Mouse (Mus musculus): Measurements from ENCODE around the gene Nhp2. TPM values are rescaled to one million over a fixed set of nuclear protein-coding genes. Genes with fewer than 3 reads are reported as not detected.

The Nhp2 gene
- total and polyA plus RNA-seq, 3 experiments = 649 to 6,489 (median 739) TPM

- peaks cover 3% of the 10 kb centered on the region; the same call in 1 of the 2 replicates for H3K79me2 ChIP-seq (ENCODE audit: control insufficient read depth, insufficient read depth, low read length, poor library complexity)
- no peaks in the 10 kb centered on the region for H3K9me3 ChIP-seq (replicated peaks; ENCODE audit: insufficient read depth, low read length)
- no peak overlapping the region for H3K27ac ChIP-seq (ENCODE audit: control insufficient read depth, low read depth, low read length)
- peaks cover 1 to 2% of the 10 kb centered on the region in 2 experiments; a peak in 1 of 4 replicates for H3K4me1 ChIP-seq (ENCODE audit: control insufficient read depth in 1 of 2, insufficient read depth in 2 of 2, low read length in 2 of 2)
- H3K4me3 ChIP-seq (ENCODE audit: control insufficient read depth in 1 of 2, insufficient read depth in 1 of 2, low read depth in 2 of 2, low read length in 2 of 2) = no peak overlapping the region
- no peak overlapping the region for H3K9ac ChIP-seq (ENCODE audit: control insufficient read depth, low read depth, low read length, poor library complexity, severe bottlenecking)
- H3K36me3 ChIP-seq (ENCODE audit: control insufficient read depth in 1 of 2, insufficient read depth in 2 of 2, low read length in 2 of 2) = no peaks in the 10 kb centered on the region
- DNase-seq (ENCODE audit: low read depth, low spot score) = no peak
- H3K27me3 ChIP-seq (ENCODE audit: control insufficient read depth in 1 of 2, insufficient read depth in 2 of 2, low read length in 2 of 2) = no peaks in the 10 kb centered on the region
- no peak for TF ChIP-seq NELFE (IDR thresholded peaks at IDR 0.05; ENCODE audit: low read depth, low read length)
- no peak for TF ChIP-seq TAL1 (IDR thresholded peaks at IDR 0.05; ENCODE audit: low read length)
- no peak for TF ChIP-seq MXI1 (IDR thresholded peaks at IDR 0.05; ENCODE audit: low read depth, low read length)
- no peak for TF ChIP-seq SMC3 (IDR thresholded peaks at IDR 0.05; ENCODE audit: low read depth, low read length)
- TF ChIP-seq E2F4 (IDR thresholded peaks at IDR 0.05; ENCODE audit: borderline replicate concordance, low read depth, low read length) = no peak
- no peak for TF ChIP-seq GABPA (IDR thresholded peaks at IDR 0.05; ENCODE audit: low read depth, low read length)
- TF ChIP-seq BHLHE40 (IDR thresholded peaks at IDR 0.05; ENCODE audit: borderline replicate concordance, low read depth, low read length) = no peak
- TF ChIP-seq TCF12 (IDR thresholded peaks at IDR 0.05; ENCODE audit: low read depth, low read length) = no peak
- no peak for TF ChIP-seq MYC (IDR thresholded peaks at IDR 0.05; ENCODE audit: low read depth, low read length)
- no peak for TF ChIP-seq MAX (IDR thresholded peaks at IDR 0.05; ENCODE audit: low read length)
Measured at GRCm38 (mm10) chr11:51646245-51646644, 26.7 kb downstream of the Nhp2 start.

GRCm38 (mm10) chr11:51646751-51647667 lies 27.5 kb downstream of the Nhp2 start:
- TF ChIP-seq ZMIZ1 (IDR thresholded peaks at IDR 0.05; ENCODE audit: low read depth, low read length) = no peak
- TF ChIP-seq ZKSCAN1 (IDR thresholded peaks at IDR 0.05; ENCODE audit: low read depth, low read length) = no peak
- no peak for TF ChIP-seq CHD1 (IDR thresholded peaks at IDR 0.05; ENCODE audit: low read depth, low read length)
- no peak for TF ChIP-seq ZC3H11A (IDR thresholded peaks at IDR 0.05; ENCODE audit: low read depth, low read length)
- no peak for TF ChIP-seq SIN3A (IDR thresholded peaks at IDR 0.05; ENCODE audit: low read length)
- no peak for TF ChIP-seq SMC3 (IDR thresholded peaks at IDR 0.05; ENCODE audit: low read depth, low read length)
- TF ChIP-seq JUND (IDR thresholded peaks at IDR 0.05; ENCODE audit: low read depth, low read length) = no peak
- no peak for TF ChIP-seq MEF2A (IDR thresholded peaks at IDR 0.05; ENCODE audit: extremely low read depth, insufficient replicate concordance, low read depth, low read length, poor library complexity, severe bottlenecking)
- no peak for TF ChIP-seq MXI1 (IDR thresholded peaks at IDR 0.05; ENCODE audit: low read depth, low read length)
- DNase-seq (ENCODE audit: low read depth, low spot score) = no peak
- Histone ChIP-seq H3K4me1 (ENCODE audit: control insufficient read depth in 1 of 2, insufficient read depth in 2 of 2, low read length in 2 of 2) (peaks cover 1 to 2% of the 10 kb centered on the region in 2 experiments; a peak in 1 of 4 replicates), H3K9me3 (replicated peaks; ENCODE audit: insufficient read depth, low read length) (no peaks in the 10 kb centered on the region), H3K79me2 (ENCODE audit: control insufficient read depth, insufficient read depth, low read length, poor library complexity) (peaks cover 3% of the 10 kb centered on the region; the same call in 1 of the 2 replicates), H3K27ac (ENCODE audit: control insufficient read depth, low read depth, low read length) (no peak overlapping the region), H3K4me3 (ENCODE audit: control insufficient read depth in 1 of 2, insufficient read depth in 1 of 2, low read depth in 2 of 2, low read length in 2 of 2) (no peak overlapping the region), H3K9ac (ENCODE audit: control insufficient read depth, low read depth, low read length, poor library complexity, severe bottlenecking) (no peak overlapping the region), H3K36me3 (ENCODE audit: control insufficient read depth in 1 of 2, insufficient read depth in 2 of 2, low read length in 2 of 2) (no peaks in the 10 kb centered on the region), H3K27me3 (ENCODE audit: control insufficient read depth in 1 of 2, insufficient read depth in 2 of 2, low read length in 2 of 2) (no peaks in the 10 kb centered on the region)

Measured in MEL (cell line).